Mouse (Mus musculus) monocyte, adult 5-6 weeks (primary cell): ENCODE results near the gene Gnpnat1. TPM values are rescaled to one million over a fixed set of nuclear protein-coding genes. Genes with fewer than 3 reads are reported as not detected.

Source experiments
- ATAC-seq: fragments of 153-309, 156-312 bp; replicated peaks from 2 replicates; pipeline ENCODE4 v1.8.0; 2017; ENCODE audit warnings: mild to moderate bottlenecking; ENCODE audit not compliant: low TSS enrichment, insufficient number of reproducible peaks, severe bottlenecking, poor library complexity, low FRiP score
- total RNA-seq: library from RNA; stranded (forward); fragments of 200-1000, 200-491, 200-594 nt; gene quantifications from 3 replicates; pipeline ENCODE4 v1.2.3, GENCODE M21; 2017

The Gnpnat1 gene
- total RNA-seq, 1 experiment from 2014 or later = 29.9 TPM

DNA sequence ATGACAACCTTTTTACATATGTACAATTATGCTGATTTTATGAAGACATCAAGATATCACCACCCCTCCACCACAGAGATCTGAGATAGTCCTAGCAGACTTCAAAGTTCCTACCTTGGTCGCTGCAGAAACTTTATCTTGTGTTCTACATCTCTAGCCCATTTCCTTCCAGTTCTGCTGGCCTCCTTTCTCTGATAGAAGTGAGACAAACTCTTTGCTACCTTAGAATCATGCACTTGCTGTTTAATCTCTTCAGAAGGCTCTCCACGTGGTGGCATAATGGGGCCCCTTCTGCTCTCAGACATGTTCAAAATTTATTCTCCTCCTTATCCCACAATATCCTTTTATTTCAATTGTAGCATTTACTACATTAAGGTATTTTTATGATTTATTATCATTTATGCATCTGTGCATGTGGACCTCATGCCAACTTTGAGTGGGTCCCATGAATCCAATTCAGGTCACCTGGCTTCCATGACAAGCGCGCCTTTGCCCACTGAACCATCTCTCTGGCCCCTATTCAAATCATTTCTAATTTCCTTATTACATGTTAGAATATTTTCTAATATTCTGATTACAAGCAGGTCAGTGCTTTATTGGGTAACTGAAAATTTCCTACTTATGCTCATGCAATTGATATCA, 76.5 kb downstream of the Gnpnat1 start:
- ATAC-seq = no peak

Other genes starting within 250 kb of the Gnpnat1 start
- gene Gpr137c, start 185.2 kb downstream of the Gnpnat1 start, total RNA-seq = 2.3 to 3.9 TPM (median 3.0 TPM) in 3 replicates
- 18.7 to 25.9 TPM (median 24.8 TPM) in 3 replicates for gene Txndc16, start 184.6 kb downstream of the Gnpnat1 start, total RNA-seq
- 23.6 to 39.2 TPM (median 28.2 TPM) in 3 replicates for gene Ero1l, start 86.1 kb downstream of the Gnpnat1 start, total RNA-seq
- 158 to 185 TPM (median 171 TPM) in 3 replicates for gene Psmc6, start 75.1 kb downstream of the Gnpnat1 start, total RNA-seq
- gene Styx, start 53.8 kb downstream of the Gnpnat1 start, total RNA-seq = 20.1 to 36.2 TPM (median 31.5 TPM) in 3 replicates
- gene Fermt2, start 125.2 kb upstream of the Gnpnat1 start, total RNA-seq = not detected in 3 replicates